Mouse (Mus musculus) spleen, embryonic (tissue): ENCODE measurements at regions not wholly inside any gene's neighbourhood (a gene's known extent, or its start where the extent isn't known, plus 50 kb on each side); places are given as distances from the start of the nearest gene placed in this dataset.

Experiments used
- CTCF ChIA-PET: fragments of 350-600 bp; sonication (Branson Sonifier 250); formaldehyde crosslinking; loops from one replicate; lab custom pipeline; 2022; lab: Charles Lee

GRCm38 (mm10) chr5:101146345-101146744 lies 300.8 kb downstream of the Gpat3 start:
- CTCF ChIA-PET, result no interaction called here

DNA sequence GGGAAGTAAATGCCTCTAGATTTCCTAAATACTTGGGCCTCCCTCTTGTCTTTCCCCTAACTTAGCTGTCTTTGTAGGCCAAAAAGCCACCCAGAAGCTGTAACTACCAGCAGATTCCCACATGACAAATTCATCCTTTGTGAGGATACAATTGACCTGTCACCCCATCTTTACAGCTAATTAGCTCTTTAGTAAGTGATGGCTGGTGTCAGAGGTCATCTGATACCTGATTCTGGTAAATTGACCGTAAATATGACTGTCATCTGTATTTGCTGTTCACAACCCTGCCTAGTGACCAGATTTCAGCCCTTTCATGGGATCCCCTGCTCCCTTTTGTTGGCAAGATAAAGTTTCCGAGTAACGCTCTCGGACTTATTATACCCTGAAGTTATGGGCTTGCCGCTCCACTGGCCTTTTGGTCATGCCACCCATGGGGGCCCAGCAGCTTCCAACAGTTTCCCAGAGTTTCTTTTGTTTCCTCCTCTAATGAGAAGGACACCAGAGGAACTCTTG lies 279.5 kb downstream of the Gpat3 start:
- CTCF ChIA-PET, result no interaction called here

- CTCF ChIA-PET, result no interaction called here
Observed at GRCm38 (mm10) chr5:101122914-101123313, 277.4 kb downstream of the Gpat3 start.

DNA sequence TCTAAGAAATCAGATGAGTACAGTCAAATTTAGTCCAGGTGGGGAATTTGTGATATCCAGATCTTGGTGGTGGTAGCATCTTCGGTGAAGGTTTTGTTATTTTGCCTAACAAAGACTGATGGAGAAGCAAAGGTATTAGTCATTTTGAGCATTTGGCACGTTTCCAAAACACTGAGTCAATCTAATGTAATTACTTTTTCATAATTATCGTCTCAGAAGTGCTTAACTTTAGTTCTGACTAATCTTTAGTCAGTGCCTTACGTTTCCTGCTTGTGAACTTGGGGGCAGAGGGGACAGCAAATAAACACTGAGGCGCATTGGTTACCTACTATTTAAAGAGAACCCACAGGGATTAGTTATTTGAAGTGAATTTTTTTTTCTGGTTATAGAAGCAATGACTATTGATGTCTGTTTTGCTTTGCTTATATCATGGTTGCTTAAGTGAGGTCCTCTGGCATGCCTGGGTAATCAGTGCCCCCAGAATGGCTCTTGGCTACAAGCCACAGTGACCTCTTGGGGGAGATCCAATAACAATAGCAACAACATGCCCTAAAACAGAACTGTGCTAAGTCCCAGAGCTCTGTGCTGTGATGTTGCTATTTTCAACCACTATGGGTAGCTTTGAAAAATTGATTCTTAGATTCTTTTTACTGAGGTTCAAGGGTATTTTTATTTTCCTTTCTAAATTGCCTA lies 275.1 kb downstream of the Gpat3 start:
- CTCF ChIA-PET, result no interaction called here

DNA sequence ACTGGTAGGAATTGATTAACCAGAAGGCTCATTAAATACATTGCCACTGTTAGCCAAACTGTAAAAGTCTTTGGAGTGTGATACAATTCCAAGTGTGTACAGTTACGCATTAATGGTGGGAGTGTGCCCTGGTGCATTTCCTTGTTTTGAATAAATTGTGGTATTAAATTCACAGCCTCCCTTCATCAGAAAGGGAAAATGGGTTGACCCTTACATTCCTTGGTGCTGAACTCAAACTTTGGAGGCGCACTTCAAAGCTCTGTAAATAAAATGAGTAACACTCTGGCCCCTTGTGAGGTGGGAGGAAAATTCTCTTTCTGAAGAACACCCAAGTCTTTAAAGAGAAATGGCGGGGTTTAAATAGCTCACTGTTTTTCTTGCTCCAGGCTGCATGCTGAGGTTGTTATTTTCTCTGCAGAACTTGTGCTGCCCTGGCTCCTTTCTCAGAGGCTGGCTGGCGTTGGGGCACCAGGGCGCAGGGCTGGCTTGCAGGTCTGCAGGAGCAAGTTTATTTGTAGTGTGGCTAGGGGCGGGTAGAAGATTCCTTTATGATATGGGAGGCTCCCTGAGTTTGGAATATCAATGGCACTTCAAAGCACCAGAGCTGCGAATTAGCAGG lies 266.7 kb downstream of the Gpat3 start:
- CTCF ChIA-PET, result no interaction called here

DNA sequence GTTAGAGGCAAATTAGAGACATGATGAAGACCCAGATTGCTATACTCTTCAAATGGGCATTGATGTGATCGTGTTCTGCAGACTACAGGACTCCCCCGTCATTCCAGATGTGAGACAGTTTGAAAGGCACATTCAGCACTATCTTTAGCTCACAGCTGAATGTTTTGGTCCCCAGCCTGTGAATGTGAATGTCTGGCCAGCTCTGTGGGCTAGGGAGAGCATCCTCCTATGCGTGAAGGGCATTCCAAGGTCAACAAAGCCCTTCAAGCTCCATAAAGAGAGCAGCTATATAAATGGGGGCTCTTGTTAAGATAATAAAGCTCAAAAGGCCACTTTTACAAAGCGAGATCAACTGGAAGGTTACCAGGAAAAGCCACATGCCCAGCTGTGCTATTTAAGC lies 266.1 kb downstream of the Gpat3 start:
- CTCF ChIA-PET, result no interaction called here

DNA sequence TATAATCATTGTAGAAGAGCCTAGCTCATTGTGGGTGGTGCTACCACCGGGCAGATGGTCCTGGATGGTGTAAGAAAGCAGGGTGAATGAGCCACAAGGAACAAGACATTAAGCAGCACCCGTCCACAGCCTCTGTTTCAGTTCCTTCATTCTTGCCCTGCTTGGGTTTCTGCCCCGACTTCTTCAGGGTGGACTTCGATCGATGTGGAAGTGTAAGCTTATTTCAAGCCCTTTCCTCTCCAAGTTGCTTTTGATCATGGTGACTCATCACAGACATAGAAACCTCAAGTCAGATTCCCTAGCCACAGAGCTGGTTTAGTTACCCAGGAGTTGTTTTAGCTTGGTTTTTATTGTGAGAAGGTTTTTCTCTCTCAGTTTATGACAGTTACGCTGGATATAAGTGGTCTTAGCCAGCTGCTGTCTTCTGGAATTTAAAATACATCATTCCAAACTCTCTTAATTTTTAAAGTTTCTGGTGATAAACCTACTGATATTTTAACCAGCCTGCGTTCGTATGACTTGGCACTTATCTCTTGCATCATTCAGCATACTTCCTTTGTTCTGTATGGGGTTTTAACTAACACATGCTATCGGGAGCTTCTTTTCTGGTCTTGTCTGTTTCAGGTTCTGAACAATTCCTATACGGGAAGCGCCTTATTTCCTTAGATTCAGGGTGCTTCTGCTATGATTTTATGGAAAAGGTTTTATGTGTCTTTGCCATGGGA lies 255.6 kb downstream of the Gpat3 start:
- CTCF ChIA-PET, result no interaction called here

DNA sequence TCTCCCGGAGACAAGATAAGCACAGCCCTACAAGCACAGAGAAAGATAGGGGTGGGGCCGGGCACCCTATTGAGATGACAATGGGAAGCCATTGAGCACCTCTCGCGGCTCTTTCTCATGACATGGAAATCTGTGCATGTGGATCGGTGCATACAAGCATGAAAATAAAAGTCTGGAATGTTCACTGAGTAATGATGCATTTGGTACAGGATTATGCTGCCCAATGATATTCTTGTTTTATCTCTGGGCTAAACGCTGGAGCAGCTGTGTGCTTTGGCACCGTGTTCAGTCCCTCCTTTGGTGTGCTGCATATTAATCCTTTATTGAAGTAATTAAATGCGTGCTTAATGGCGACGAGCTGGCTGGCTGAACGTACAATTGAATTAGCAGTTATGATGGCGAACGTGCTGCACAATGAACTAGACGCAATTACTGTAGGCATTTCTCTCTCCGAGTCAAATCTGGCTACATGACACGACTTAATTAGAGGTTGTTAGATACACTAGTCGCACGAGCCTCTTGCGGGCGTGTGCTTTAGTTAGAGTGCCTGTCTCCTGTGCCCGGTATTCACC lies 245.6 kb downstream of the Gpat3 start:
- CTCF ChIA-PET, result no interaction called here

DNA sequence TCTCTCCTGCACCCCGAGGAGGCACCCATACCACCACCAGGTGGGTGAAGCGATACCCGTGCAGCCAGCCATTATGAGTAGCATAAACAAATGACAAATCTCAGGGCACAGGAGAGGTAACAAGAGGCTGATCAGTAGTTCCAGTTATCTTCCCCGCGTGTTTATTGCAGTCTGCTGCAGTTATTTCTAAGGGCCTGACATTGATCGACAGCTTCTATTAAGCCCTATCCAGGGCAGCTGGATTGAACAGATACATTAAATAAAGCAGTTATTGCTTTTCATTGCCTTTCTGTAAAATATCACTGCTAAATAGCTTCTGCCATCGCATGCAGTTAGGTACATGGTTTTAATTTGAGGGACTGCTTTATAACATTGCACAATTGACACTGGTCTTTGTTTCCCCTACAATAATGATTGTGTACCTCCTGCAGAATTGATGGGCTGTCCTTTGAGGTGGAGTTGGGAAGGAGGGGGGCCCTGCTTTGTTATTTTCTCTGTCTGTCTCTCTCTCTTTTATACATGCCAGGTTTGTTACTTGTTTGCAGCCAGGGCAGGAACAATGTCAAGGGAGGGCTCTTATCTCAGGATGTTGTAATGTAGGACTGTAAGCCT lies 245.0 kb downstream of the Gpat3 start:
- CTCF ChIA-PET, result no interaction called here

DNA sequence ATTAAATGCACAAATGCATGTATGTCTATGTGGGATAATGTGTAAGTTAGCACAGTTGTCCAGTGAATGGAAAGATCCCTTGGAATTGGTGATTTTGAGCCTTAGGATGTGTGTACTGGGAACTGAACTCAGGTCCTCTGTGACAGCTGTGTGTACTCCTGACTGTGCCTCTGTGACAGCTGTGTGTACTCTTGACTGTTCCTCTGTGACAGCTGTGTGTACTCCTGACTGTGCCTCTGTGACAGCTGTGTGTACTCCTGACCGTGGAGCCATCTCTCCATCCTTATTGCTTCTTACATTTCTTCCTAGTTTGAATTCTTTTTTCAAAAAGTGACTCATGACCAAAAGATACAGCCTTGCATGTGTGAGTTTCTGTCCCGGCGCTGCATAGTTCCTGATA lies 239.7 kb downstream of the Gpat3 start:
- CTCF ChIA-PET, result no interaction called here

GRCm38 (mm10) chr5:101082611-101083010 lies 237.1 kb downstream of the Gpat3 start:
- CTCF ChIA-PET, result no interaction called here

- CTCF ChIA-PET, result no interaction called here
Observed at GRCm38 (mm10) chr5:101064308-101064707, 218.8 kb downstream of the Gpat3 start.

- CTCF ChIA-PET, result no interaction called here
Observed at GRCm38 (mm10) chr5:101063254-101063653, 217.7 kb downstream of the Gpat3 start.

GRCm38 (mm10) chr5:101051591-101051990 lies 206.1 kb downstream of the Gpat3 start:
- CTCF ChIA-PET, result no interaction called here

GRCm38 (mm10) chr5:101040488-101040887 lies 195.0 kb downstream of the Gpat3 start:
- CTCF ChIA-PET, result no interaction called here

DNA sequence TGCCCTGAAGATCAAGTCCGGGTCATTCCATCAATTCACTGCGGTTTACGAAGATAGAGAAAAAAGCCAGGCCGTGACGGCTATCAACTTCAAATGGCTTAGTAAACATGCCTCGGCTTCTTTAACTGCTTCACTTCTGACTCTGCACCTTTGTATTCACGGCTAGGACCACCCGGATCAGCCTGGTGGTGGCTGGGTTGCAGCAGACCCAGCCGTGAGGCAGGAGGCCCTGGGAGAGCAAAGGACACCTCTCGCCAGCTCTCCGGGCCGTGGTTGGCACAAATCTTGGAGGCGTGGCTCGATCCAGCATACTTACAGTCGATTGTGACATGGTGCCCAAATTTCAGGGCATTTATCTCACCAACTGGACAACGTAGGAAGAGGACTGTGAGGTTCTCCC lies 187.5 kb downstream of the Gpat3 start:
- CTCF ChIA-PET, result no interaction called here

DNA sequence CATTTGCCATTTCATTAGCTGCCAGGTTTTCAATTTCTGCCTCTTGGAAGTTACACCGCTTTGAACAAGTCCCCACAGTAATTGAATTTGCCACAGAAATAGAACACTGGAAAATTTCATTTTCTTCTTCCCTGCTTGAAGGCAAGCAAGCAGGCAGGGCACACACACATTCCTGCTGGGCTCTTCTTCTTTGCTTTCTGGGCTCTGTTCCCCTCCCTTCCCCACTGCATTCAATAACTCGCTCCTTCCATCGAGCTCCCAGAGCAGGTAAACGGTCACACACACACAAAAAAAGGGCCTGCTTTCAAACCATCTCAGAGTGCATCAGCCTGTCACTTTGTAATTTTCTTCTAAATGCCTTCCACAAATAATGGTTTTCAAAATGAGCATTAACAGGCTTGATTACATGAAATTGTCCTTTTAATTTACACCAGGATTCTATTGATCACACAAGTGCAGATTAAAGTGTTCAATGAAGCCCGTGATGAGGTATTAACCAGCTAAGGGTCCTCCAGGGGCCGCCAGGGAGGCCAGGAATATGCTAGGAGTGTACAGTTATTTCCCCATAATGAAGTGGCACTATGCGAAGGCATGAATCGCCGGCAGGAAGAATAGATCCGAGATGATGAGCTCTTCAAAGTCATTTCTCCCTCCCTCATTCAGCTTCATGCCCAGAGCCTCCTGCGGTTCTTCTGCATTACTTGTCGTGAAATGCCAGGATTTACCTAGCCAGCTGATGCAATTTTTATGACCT lies 186.8 kb downstream of the Gpat3 start:
- CTCF ChIA-PET, result no interaction called here

DNA sequence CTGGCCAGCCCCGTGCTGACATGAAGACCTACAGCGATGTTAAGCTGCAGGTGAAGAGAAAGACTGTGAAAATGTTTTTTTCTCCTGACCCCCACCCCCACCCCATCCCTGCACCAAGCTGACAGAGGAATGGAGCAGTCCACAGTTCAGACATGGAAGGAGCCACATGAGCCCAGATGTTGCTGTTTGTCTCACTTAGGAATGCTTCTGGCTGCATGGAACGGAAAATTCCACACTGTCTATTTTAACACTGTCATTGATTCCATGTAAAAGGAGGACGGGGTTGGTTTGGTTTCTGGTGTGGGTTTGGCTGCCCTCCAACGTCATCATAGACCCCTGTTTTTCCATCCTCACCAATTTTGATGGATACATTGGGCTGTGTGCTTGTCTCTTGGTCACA lies 179.3 kb downstream of the Gpat3 start:
- CTCF ChIA-PET, result no interaction called here

DNA sequence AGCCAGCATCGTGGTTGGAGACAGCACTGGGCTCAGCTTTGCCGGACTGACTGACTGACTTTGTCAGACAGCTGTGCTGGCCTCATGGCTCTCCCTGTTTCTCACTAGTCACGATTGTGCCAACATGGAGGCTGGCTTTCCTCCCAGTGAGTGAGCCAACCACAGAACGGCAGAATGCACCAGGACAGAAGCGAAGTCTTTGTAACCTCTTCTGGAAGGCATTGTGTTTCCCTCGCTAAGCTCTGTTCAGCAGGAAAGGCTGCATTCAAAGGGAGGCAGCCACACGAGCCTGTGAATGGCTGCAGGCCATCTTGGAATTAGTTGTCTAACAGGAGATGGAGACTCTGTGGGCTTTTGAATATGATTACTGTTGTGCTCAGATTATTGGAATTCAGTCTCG lies 178.3 kb downstream of the Gpat3 start:
- CTCF ChIA-PET, result no interaction called here

DNA sequence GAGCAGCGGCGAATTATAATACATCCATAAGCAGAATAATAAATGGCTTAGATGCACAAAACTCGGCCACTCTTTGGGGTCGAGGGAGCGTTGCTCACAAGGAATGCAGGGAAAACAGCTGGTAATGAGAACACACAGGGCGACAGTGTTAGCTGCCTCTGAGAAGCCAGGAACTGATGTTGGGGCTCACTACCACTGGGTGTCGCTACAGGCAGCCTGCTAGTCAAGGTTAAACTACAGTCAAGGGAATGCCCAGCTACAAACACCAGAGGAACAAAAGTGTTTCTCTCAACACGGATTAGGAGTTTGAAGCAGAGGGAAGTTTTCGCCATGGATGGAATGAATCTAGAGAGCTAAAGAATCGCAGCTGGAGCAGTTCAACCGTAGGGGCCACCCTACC lies 175.3 kb downstream of the Gpat3 start:
- CTCF ChIA-PET, result no interaction called here

DNA sequence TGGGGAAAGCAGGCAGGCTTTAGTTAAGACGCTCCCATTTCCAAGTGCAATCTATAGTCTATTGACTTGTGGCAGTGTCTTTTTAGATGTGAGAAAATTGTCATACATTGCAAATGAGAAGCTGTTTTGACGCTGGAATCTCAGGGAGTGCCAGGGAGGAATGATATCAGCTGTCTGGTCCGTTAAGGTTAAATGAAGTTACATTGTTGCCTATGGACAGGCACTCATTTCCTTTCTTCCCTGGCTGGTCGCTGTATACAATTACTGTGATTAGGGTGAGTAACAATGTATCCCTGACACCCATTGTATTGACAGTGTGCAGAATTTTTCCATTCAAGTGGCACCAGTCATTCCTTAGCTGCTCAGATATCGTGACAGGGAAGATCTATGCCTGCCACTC lies 168.3 kb downstream of the Gpat3 start:
- CTCF ChIA-PET, result no interaction called here
